Mouse (Mus musculus) neural tube, embryonic 11.5 days (tissue): ENCODE measurements at regions not wholly inside any gene's neighbourhood (a gene's known extent, or its start where the extent isn't known, plus 50 kb on each side); places are given as distances from the start of the nearest gene placed in this dataset.

Source experiments
- ATAC-seq: fragments of 200-750 bp; cut with Nextera tagmentation; 2 replicates; pipeline ENCODE4 v1.8.0; 2017; ENCODE audit warnings: moderate number of reproducible peaks, mild to moderate bottlenecking, moderate TSS enrichment, moderate library complexity; ENCODE audit not compliant: insufficient read depth, low FRiP score, low TSS enrichment
- DNase-seq: peaks from one replicate; pipeline ENCODE4 v3.0.0-alpha.2; 2015; ENCODE audit warnings: low spot score
- H3K27ac ChIP-seq: fragments of 300-500 bp; sonication (generic); 2 replicates; pipeline ENCODE4 v1.5.1; 2014; ENCODE audit warnings: low read depth, mild to moderate bottlenecking, low read length
- H3K27me3 ChIP-seq: fragments of 300-500 bp; sonication (generic); 2 replicates; pipeline ENCODE4 v1.6.1; 2014; ENCODE audit warnings: mild to moderate bottlenecking, low read length, mixed read lengths; ENCODE audit not compliant: control insufficient read depth, insufficient read depth
- H3K36me3 ChIP-seq: fragments of 300-500 bp; sonication (generic); 2 replicates; pipeline ENCODE4 v1.6.1; 2014; ENCODE audit warnings: mild to moderate bottlenecking, low read length, moderate library complexity, mixed read lengths; ENCODE audit not compliant: control insufficient read depth, insufficient read depth
- H3K4me1 ChIP-seq: fragments of 300-500 bp; sonication (generic); 2 replicates; pipeline ENCODE4 v1.6.1; 2014; ENCODE audit warnings: low read length, mixed read lengths; ENCODE audit not compliant: control insufficient read depth, insufficient read depth
- H3K4me2 ChIP-seq: fragments of 300-500 bp; sonication (generic); 2 replicates; pipeline ENCODE4 v1.6.1; 2014; ENCODE audit warnings: low read depth, mild to moderate bottlenecking, moderate library complexity
- H3K4me3 ChIP-seq: fragments of 300-500 bp; sonication (generic); 2 replicates; pipeline ENCODE4 v1.5.1; 2014; ENCODE audit warnings: low read depth, low read length
- H3K9ac ChIP-seq: fragments of 300-500 bp; sonication (generic); 2 replicates; pipeline ENCODE4 v1.6.1; 2014; ENCODE audit warnings: mild to moderate bottlenecking, low read length
- H3K9me3 ChIP-seq: fragments of 300-500 bp; sonication (generic); 2 replicates; pipeline ENCODE4 v1.6.1; 2016; ENCODE audit warnings: low read length; ENCODE audit not compliant: control insufficient read depth
- WGBS: fragments of 180-500 bp; shearing (Covaris S2); extraction: QIAGEN DNeasy Blood & Tissue Kit; methylation state at CpG from one replicate; pipeline ENCODE4 v1.1.7; 2014; 5-methylcytosine and 5-hydroxymethylcytosine counted together

- DNase-seq (no peak), ATAC-seq (no peak)
- Histone ChIP-seq H3K36me3 (no peaks in the 10 kb centered on the region), H3K4me2 (no peak overlapping the region), H3K4me1 (no peaks in the 10 kb centered on the region), H3K27me3 (no peaks in the 10 kb centered on the region), H3K4me3 (no peak overlapping the region), H3K27ac (no peak overlapping the region; the same call in 1 of the 2 replicates), H3K9ac (no peak overlapping the region), H3K9me3 (no peaks in the 10 kb centered on the region)
- WGBS = 69% methylated on average over 10 of the region's 10 CpGs
Observed at GRCm38 (mm10) chr17:7521127-7521526, 135.9 kb upstream of the Unc93a2 start.
